Comparison of ENCODE assay signal across 8 mouse cellular contexts in the genomic region with DNA sequence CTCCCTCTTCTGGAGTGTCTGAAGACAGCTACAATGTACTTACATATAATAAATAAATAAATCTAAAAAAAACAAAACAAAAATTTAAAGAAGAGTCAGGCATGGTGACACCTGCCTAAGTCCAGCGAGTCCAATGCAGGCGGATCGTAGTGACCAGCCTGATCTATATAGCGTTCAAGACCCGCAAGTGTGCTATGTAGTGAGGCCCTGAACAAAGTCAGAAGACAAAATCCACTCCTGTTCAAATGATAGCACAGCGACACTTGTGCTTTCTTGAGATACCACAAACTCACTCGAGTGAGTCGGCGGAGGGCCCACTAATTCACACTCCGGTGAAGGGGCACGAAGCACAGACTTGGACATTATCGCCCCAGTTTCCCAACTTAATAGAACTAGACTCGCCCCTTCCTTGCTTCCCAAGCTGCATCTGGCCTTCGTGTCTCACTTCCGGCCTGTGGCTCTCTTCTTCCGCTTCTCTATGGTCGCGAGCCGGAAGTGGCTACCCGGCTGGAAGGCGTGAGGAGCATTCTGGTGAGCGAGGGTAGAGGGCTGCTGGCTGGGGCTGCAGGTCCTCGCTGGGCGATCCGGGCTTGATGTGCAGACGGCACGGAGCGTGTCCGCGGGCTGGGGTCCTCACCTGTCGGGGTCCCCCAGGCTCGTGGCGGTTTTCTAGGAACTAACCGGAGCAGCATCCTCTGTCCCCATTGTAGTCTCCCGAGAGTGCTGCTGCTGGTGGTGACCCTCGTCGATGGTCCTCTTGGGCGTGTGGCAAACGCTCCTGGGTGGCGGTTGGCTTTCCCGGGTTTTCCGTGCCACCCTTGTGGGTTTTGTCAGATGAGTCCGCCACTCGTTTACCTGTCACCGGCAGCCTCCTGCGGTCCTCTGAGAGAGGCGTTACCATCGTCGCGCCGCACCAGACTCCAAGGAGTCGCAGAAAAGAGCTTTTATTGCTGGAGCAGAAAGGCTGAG. TPM values are rescaled to one million over a fixed set of nuclear protein-coding genes. Genes with fewer than 3 reads are reported as not detected.
DNase-seq lines count a peak whose midpoint lies in the region; ATAC-seq and TF ChIP-seq lines count a peak whose summit lies in the region.

A gene (plus strand): TSS at position 473 of the 969 bp plus-strand sequence.

- peak; percentile 94 for ATAC-seq in erythroblast, adult 5-6 weeks (replicated peaks; ENCODE audit: low FRiP score, poor library complexity, severe bottlenecking)
- ATAC-seq in heart, embryonic 11.5 days (replicated peaks; ENCODE audit: insufficient number of reproducible peaks, low FRiP score, low TSS enrichment), result peak; percentile 73
- peak; percentile 93 for ATAC-seq in kidney, embryonic 16.5 days (ENCODE audit: low FRiP score, low TSS enrichment)

- H3K36me3 ChIP-seq in heart, embryonic 11.5 days (ENCODE audit: control insufficient read depth, insufficient read depth, low read length), result peaks cover 8% of the 10 kb centered on the region; the same call in 1 of the 2 replicates
- H3K36me3 ChIP-seq in kidney, embryonic 16.5 days (ENCODE audit: insufficient read depth, low read length), result peaks cover 18% of the 10 kb centered on the region
- peaks cover 22% of the 10 kb centered on the region for H3K36me3 ChIP-seq in liver, adult 2 months (ENCODE audit: control insufficient read depth, insufficient read depth, low read length)
- no peaks in the 10 kb centered on the region for H3K36me3 ChIP-seq in myocyte (ENCODE audit: control insufficient read depth, insufficient read depth)
- no peaks in the 10 kb centered on the region; the same call in 1 of the 2 replicates for H3K36me3 ChIP-seq in splenic B cell, adult 2 months (ENCODE audit: control insufficient read depth, insufficient read depth, low read length, poor library complexity, severe bottlenecking)

- H3K9ac ChIP-seq in heart, embryonic 11.5 days (ENCODE audit: low read depth, low read length), result peak within 1 kb of the TSS; percentile 87
- peak within 1 kb of the TSS; percentile 87 for H3K9ac ChIP-seq in kidney, embryonic 16.5 days (replicated peaks; ENCODE audit: low read length)
- H3K9ac ChIP-seq in liver, adult 2 months (ENCODE audit: low read depth, low read length), result peak within 1 kb of the TSS; percentile 82

- H3K4me2 ChIP-seq in heart, embryonic 11.5 days, result peak within 1 kb of the TSS; percentile 91
- H3K4me2 ChIP-seq in kidney, embryonic 16.5 days (replicated peaks; ENCODE audit: low read depth, low read length), result peak within 1 kb of the TSS; percentile 91
- H3K4me2 ChIP-seq in myocyte (ENCODE audit: low read depth), result peak within 1 kb of the TSS; percentile 97

- 3% methylated on average over 52 of the region's 52 CpGs for WGBS in heart, embryonic 11.5 days (ENCODE audit: insufficient replicate concordance)
- WGBS in kidney, embryonic 16.5 days, result 2% methylated on average over 52 of the region's 52 CpGs
- WGBS in liver, adult 2 months, result under 1% methylated on average over 52 of the region's 52 CpGs

- H3K9me3 ChIP-seq in heart, embryonic 11.5 days (replicated peaks; ENCODE audit: control insufficient read depth, low read length), result no peaks in the 10 kb centered on the region
- no peaks in the 10 kb centered on the region for H3K9me3 ChIP-seq in kidney, embryonic 16.5 days (ENCODE audit: low read length)

- H3K4me3 ChIP-seq in heart, embryonic 11.5 days (ENCODE audit: low read depth, low read length), result peak within 1 kb of the TSS; percentile 71
- peak within 1 kb of the TSS; percentile 92 for H3K4me3 ChIP-seq in kidney, embryonic 16.5 days (ENCODE audit: low read length)
- H3K4me3 ChIP-seq in liver, adult 2 months (ENCODE audit: insufficient read depth, low read depth, low read length), result peak within 1 kb of the TSS; percentile 92
- peak within 1 kb of the TSS; percentile 83 for H3K4me3 ChIP-seq in myocyte

- H3ac ChIP-seq in myocyte (ENCODE audit: control insufficient read depth, insufficient read length), result peak within 1 kb of the TSS; percentile 85

- 0 out of 2 replicates have a peak, but pooled peaks have one; percentile 16 for TF ChIP-seq POLR2A in liver, adult 2 months (IDR thresholded peaks at IDR 0.05; ENCODE audit: extremely low read depth, insufficient read depth, low read length)
- TF ChIP-seq POLR2A in myocyte (IDR thresholded peaks at IDR 0.05; ENCODE audit: insufficient read length, low read depth), result peak; percentile 94

- peaks cover 5% of the 10 kb centered on the region; the same call in 1 of the 2 replicates for H3K79me2 ChIP-seq in liver, adult 2 months (ENCODE audit: control insufficient read depth, insufficient read depth, low read length)
- peaks cover 21% of the 10 kb centered on the region for H3K79me2 ChIP-seq in myocyte (ENCODE audit: control insufficient read depth, insufficient read depth)

- no peaks in the 10 kb centered on the region for H3K27me3 ChIP-seq in heart, embryonic 11.5 days (ENCODE audit: control insufficient read depth, insufficient read depth, low read length)
- no peaks in the 10 kb centered on the region for H3K27me3 ChIP-seq in kidney, embryonic 16.5 days (ENCODE audit: insufficient read depth, low read length)
- no peaks in the 10 kb centered on the region for H3K27me3 ChIP-seq in liver, adult 2 months (ENCODE audit: control insufficient read depth, insufficient read depth, low read length)
- H3K27me3 ChIP-seq in myocyte (ENCODE audit: control insufficient read depth, insufficient read depth, insufficient read length), result no peaks in the 10 kb centered on the region
- H3K27me3 ChIP-seq in splenic B cell, adult 2 months (ENCODE audit: control insufficient read depth, insufficient read depth, low read length, poor library complexity, severe bottlenecking), result no peaks in the 10 kb centered on the region

- peak within 1 kb of the TSS; percentile 46 for H3K27ac ChIP-seq in heart, embryonic 11.5 days (ENCODE audit: low read depth, low read length)
- H3K27ac ChIP-seq in kidney, embryonic 16.5 days (ENCODE audit: low read length), result peak within 1 kb of the TSS; percentile 82
- H3K27ac ChIP-seq in liver, adult 2 months (replicated peaks; ENCODE audit: insufficient read depth, low read depth, low read length), result peak within 1 kb of the TSS; percentile 83

- no peak for TF ChIP-seq CTCF in liver, adult 2 months (IDR thresholded peaks at IDR 0.05; ENCODE audit: low read depth, low read length)

- H3K4me1 ChIP-seq in heart, embryonic 11.5 days (ENCODE audit: control insufficient read depth, insufficient read depth, low read length), result peaks cover 4% of the 10 kb centered on the region
- peaks cover 6% of the 10 kb centered on the region; the same call in 1 of the 2 replicates for H3K4me1 ChIP-seq in kidney, embryonic 16.5 days (ENCODE audit: insufficient read depth, low read length)
- peaks cover 3% of the 10 kb centered on the region; the same call in 1 of the 2 replicates for H3K4me1 ChIP-seq in liver, adult 2 months (ENCODE audit: control insufficient read depth, insufficient read depth, low read length)

- DNase-seq in B cell, adult 2 months, result peak; percentile 80 to 81
- peak; percentile 96 for DNase-seq in brain, adult 2 months (ENCODE audit: low read depth, low spot score)
- DNase-seq in liver, adult 2 months (ENCODE audit: extremely low read depth, low read depth, low spot score), result peak; percentile 79
- peak; percentile 81 for DNase-seq in splenic B cell, adult 2 months (ENCODE audit: low read depth, low spot score)

TF ChIP-seq in myocyte, 11 proteins besides CTCF, POLR2A, EP300 and RAD21:
- TF ChIP-seq REST (IDR thresholded peaks at IDR 0.05; ENCODE audit: insufficient read depth, insufficient read length) (no peak), POLR2AphosphoS2 (IDR thresholded peaks at IDR 0.05; ENCODE audit: insufficient read length, low read depth) (peak; percentile 85)
TF ChIP-seq in myocyte: peak in this region for 1.

RNA-seq across cellular contexts. Expression of the gene that starts here (rescaled TPM):
- 2.5 and 2.7 TPM in 2 replicates for total RNA-seq in erythroblast, adult 5-6 weeks (2015; ENCODE audit: low replicate concordance)
- total RNA-seq in erythroblast, adult 5-6 weeks (2017; ENCODE audit: low replicate concordance), result 11.3 and 17.1 TPM in 2 replicates
- 28.1 and 30.2 TPM in 2 replicates for polyA plus RNA-seq in heart, embryonic 11.5 days (2014; fragmentation: Nextera tagmentation; extraction: Ambion mirVana)
- polyA plus RNA-seq in kidney, embryonic 16.5 days (2015; fragmentation: Nextera tagmentation; extraction: Ambion mirVana), result 39.0 and 39.5 TPM in 2 replicates
- 8.8 and 10.0 TPM in 2 replicates for total RNA-seq in liver, adult 2 months (2014; rRNA removed)
- polyA plus RNA-seq in liver, adult 2 months (2012; rRNA removed), result 9.6 and 10.4 TPM in 2 replicates
- 57.9 TPM for polyA plus RNA-seq in myocyte (2012; fragmentation: generic; extraction: Trizol)

Comparison
In these comparisons a context has a peak if more than half of its experiments do, and no peak if none do; other contexts are left out.
1. Peak in every context shown above with its lines: DNase-seq, ATAC-seq, H3K4me3 ChIP-seq and H3K27ac ChIP-seq.